In the genomic region with DNA sequence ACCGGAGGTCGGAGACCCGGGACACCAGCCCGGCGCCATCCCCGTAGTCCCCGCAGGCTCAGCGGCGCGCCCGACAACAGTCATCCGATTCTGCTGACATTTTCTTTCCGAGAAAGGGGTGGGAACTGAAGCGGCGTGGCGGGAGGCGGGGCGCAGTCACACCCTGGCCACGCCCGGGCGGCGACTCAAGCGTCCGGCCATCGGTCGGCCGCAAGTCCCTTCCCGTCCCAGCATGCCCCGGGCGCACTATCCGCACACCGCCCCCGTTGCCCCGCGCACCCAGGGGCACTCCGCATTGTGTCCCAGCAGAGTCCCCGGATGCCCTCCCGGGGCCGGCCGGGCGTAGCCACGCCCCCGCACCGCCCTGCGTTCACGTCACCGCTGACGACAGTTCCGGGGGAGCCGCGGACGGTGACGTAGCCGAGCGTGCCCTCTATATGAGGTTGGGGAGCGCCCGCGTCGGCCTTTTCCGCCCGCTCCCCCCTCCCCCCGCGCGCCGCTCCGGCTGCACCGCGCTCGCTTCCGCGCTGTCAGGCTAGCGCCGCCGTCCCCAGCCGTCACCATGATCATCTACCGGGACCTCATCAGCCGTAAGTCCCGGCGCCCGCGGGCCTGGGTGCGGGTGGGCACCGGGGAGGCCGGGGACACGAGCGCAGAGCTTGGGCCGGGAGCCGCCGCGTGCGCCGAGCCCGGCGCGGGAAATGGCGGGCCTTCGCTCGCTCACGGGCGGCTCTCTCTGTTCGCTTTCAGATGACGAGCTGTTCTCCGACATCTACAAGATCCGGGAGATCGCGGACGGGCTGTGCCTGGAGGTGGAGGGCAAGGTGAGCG, we compare ENCODE assay signal across 8 mouse cellular contexts. TPM values are rescaled to one million over a fixed set of nuclear protein-coding genes. Genes with fewer than 3 reads are reported as not detected.
DNase-seq lines count a peak whose midpoint lies in the region; ATAC-seq and TF ChIP-seq lines count a peak whose summit lies in the region.

Gene Tpt1, plus strand, starts transcription at position 227 of the 831 bp plus-strand sequence.

- H3K36me3 ChIP-seq in forebrain, embryonic 10.5 days (replicated peaks), result peaks cover 40% of the 10 kb centered on the region
- peaks cover 35% of the 10 kb centered on the region for H3K36me3 ChIP-seq in heart, embryonic 15.5 days
- H3K36me3 ChIP-seq in liver, embryonic 14.5 days (replicated peaks; ENCODE audit: control insufficient read depth, insufficient read depth, low read depth), result peaks cover 39% of the 10 kb centered on the region
- H3K36me3 ChIP-seq in neural tube, embryonic 11.5 days (ENCODE audit: control insufficient read depth, insufficient read depth, low read length), result peaks cover 14% of the 10 kb centered on the region
- H3K36me3 ChIP-seq in stomach, postnatal 0 days (ENCODE audit: control insufficient read depth, insufficient read depth, low read length), result peaks cover 22% of the 10 kb centered on the region

- H3K27ac ChIP-seq in forebrain, embryonic 10.5 days, result peak within 1 kb of the TSS; percentile 98
- H3K27ac ChIP-seq in heart, embryonic 15.5 days, result peak within 1 kb of the TSS; percentile 99
- H3K27ac ChIP-seq in liver, embryonic 14.5 days, result peak within 1 kb of the TSS; percentile 86
- peak within 1 kb of the TSS; percentile 97 for H3K27ac ChIP-seq in neural tube, embryonic 11.5 days (ENCODE audit: low read depth, low read length)
- H3K27ac ChIP-seq in stomach, postnatal 0 days (replicated peaks), result peak within 1 kb of the TSS; percentile 99

- peak within 1 kb of the TSS; percentile 98 for H3K9ac ChIP-seq in heart, embryonic 15.5 days
- peak within 1 kb of the TSS; percentile 89 for H3K9ac ChIP-seq in liver, embryonic 14.5 days (replicated peaks)
- H3K9ac ChIP-seq in neural tube, embryonic 11.5 days (ENCODE audit: low read length), result peak within 1 kb of the TSS; percentile 93
- H3K9ac ChIP-seq in stomach, postnatal 0 days (ENCODE audit: low read length), result peak within 1 kb of the TSS; percentile 98

- peak within 1 kb of the TSS; percentile 93 for H3K4me3 ChIP-seq in forebrain, embryonic 10.5 days
- H3K4me3 ChIP-seq in heart, embryonic 15.5 days, result peak within 1 kb of the TSS; percentile 93
- H3K4me3 ChIP-seq in liver, embryonic 14.5 days (ENCODE audit: insufficient read depth in 1 of 2, low read depth in 2 of 2, low read length in 2 of 2), result peak within 1 kb of the TSS; percentile 82 to 99
- peak within 1 kb of the TSS; percentile 90 for H3K4me3 ChIP-seq in neural tube, embryonic 11.5 days (ENCODE audit: low read depth, low read length)
- H3K4me3 ChIP-seq in stomach, postnatal 0 days (ENCODE audit: low read depth, low read length), result peak within 1 kb of the TSS; percentile 93

- no peaks in the 10 kb centered on the region for H3K9me3 ChIP-seq in forebrain, embryonic 10.5 days
- no peaks in the 10 kb centered on the region for H3K9me3 ChIP-seq in heart, embryonic 15.5 days (replicated peaks)
- no peaks in the 10 kb centered on the region for H3K9me3 ChIP-seq in liver, embryonic 14.5 days (ENCODE audit: control insufficient read depth, low read length)
- H3K9me3 ChIP-seq in neural tube, embryonic 11.5 days (ENCODE audit: control insufficient read depth, low read length), result no peaks in the 10 kb centered on the region
- H3K9me3 ChIP-seq in stomach, postnatal 0 days (ENCODE audit: control insufficient read depth, low read length), result no peaks in the 10 kb centered on the region

- DNase-seq in CD8-positive naive resting alpha-beta T cell, adult 2 months (ENCODE audit: low read depth in 2 of 2, low spot score in 2 of 2), result peak; percentile 99 to 100
- peak; percentile 91 for DNase-seq in c-Kit-positive CD71-negative TER-119-negative erythroid progenitor cells, embryonic 14.5 days (ENCODE audit: low read depth)
- peak; percentile 98 for DNase-seq in forebrain, embryonic 10.5 days (ENCODE audit: extremely low spot score, low spot score)
- peak; percentile 97 to 99 for DNase-seq in kidney, postnatal 25 days
- DNase-seq in liver, embryonic 14.5 days (ENCODE audit: low read depth in 3 of 3, low spot score in 3 of 3), result peak; percentile 93 to 95 (median 93)
- DNase-seq in neural tube, embryonic 11.5 days (ENCODE audit: low spot score), result peak; percentile 99
- DNase-seq in stomach, postnatal 0 days (ENCODE audit: low spot score), result peak; percentile 99

- H3K27me3 ChIP-seq in forebrain, embryonic 10.5 days (ENCODE audit: poor library complexity, severe bottlenecking), result no peaks in the 10 kb centered on the region
- H3K27me3 ChIP-seq in heart, embryonic 15.5 days, result no peaks in the 10 kb centered on the region
- no peaks in the 10 kb centered on the region for H3K27me3 ChIP-seq in liver, embryonic 14.5 days (ENCODE audit: control insufficient read depth, insufficient read depth, low read length)
- no peaks in the 10 kb centered on the region for H3K27me3 ChIP-seq in neural tube, embryonic 11.5 days (ENCODE audit: control insufficient read depth, insufficient read depth, low read length)
- no peaks in the 10 kb centered on the region for H3K27me3 ChIP-seq in stomach, postnatal 0 days (ENCODE audit: control insufficient read depth, insufficient read depth, low read length)

- TF ChIP-seq CTCF in liver, embryonic 14.5 days (IDR thresholded peaks at IDR 0.05; ENCODE audit: low read depth), result 0 out of 2 replicates have a peak, but pooled peaks have one; percentile 3
- 0 out of 2 replicates have a peak, but pooled peaks have one; percentile 30 for TF ChIP-seq CTCF in stomach, postnatal 0 days (IDR thresholded peaks at IDR 0.05; ENCODE audit: low read depth)

- ATAC-seq in heart, embryonic 15.5 days (replicated peaks; ENCODE audit: insufficient number of reproducible peaks, insufficient read depth, low FRiP score, low read depth), result peak; percentile 98
- ATAC-seq in liver, embryonic 14.5 days (ENCODE audit: insufficient read depth), result peak; percentile 92
- ATAC-seq in neural tube, embryonic 11.5 days (ENCODE audit: insufficient read depth, low FRiP score, low TSS enrichment), result peak; percentile 97
- peak; percentile 99 for ATAC-seq in stomach, postnatal 0 days (ENCODE audit: low FRiP score, low TSS enrichment)

- peak within 1 kb of the TSS; percentile 67 for H3K4me2 ChIP-seq in heart, embryonic 15.5 days
- H3K4me2 ChIP-seq in liver, embryonic 14.5 days (ENCODE audit: low read depth), result peak within 1 kb of the TSS; percentile 87
- peak within 1 kb of the TSS; percentile 77 for H3K4me2 ChIP-seq in neural tube, embryonic 11.5 days (ENCODE audit: low read depth)
- peak within 1 kb of the TSS; percentile 58 for H3K4me2 ChIP-seq in stomach, postnatal 0 days (replicated peaks; ENCODE audit: low read depth)

- H3K4me1 ChIP-seq in forebrain, embryonic 10.5 days, result peaks cover 39% of the 10 kb centered on the region
- peaks cover 29% of the 10 kb centered on the region for H3K4me1 ChIP-seq in heart, embryonic 15.5 days (replicated peaks)
- H3K4me1 ChIP-seq in liver, embryonic 14.5 days (replicated peaks; ENCODE audit: control insufficient read depth in 2 of 2, insufficient read depth in 2 of 2, low read length in 1 of 2), result peaks cover 3 to 4% of the 10 kb centered on the region in 2 experiments
- peaks cover 7% of the 10 kb centered on the region for H3K4me1 ChIP-seq in neural tube, embryonic 11.5 days (ENCODE audit: control insufficient read depth, insufficient read depth, low read length)
- H3K4me1 ChIP-seq in stomach, postnatal 0 days (replicated peaks; ENCODE audit: control insufficient read depth, insufficient read depth), result no peaks in the 10 kb centered on the region

- no peak; the same call in 1 of the 2 replicates for TF ChIP-seq EP300 in liver, embryonic 14.5 days (IDR thresholded peaks at IDR 0.05; ENCODE audit: low read depth)
- no peak for TF ChIP-seq EP300 in stomach, postnatal 0 days (optimal IDR thresholded peaks at IDR 0.05)

- under 1% methylated on average over 108 of the region's 108 CpGs for WGBS in forebrain, embryonic 10.5 days
- under 1% methylated on average over 107 of the region's 108 CpGs for WGBS in heart, embryonic 15.5 days
- WGBS in liver, embryonic 14.5 days (ENCODE audit: insufficient replicate concordance), result under 1% methylated on average over 98 of the region's 108 CpGs
- WGBS in neural tube, embryonic 11.5 days, result under 1% methylated on average over 89 of the region's 108 CpGs
- WGBS in stomach, postnatal 0 days, result under 1% methylated on average over 85 of the region's 108 CpGs

RNA-seq across cellular contexts. Expression of gene Tpt1, which starts in this region (rescaled TPM):
- polyA plus RNA-seq in forebrain, embryonic 10.5 days (2016; fragmentation: Nextera tagmentation; extraction: Ambion mirVana), result 885 and 915 TPM in 2 replicates
- 751 and 926 TPM in 2 replicates for polyA plus RNA-seq in heart, embryonic 15.5 days (2015; fragmentation: Nextera tagmentation; extraction: Ambion mirVana)
- polyA plus RNA-seq in liver, embryonic 14.5 days (2012; rRNA removed), result 857 and 1,453 TPM in 2 replicates
- 684 and 702 TPM in 2 replicates for polyA plus RNA-seq in liver, embryonic 14.5 days (2014; fragmentation: Nextera tagmentation; extraction: Ambion mirVana)
- 993 and 1,049 TPM in 2 replicates for polyA plus RNA-seq in neural tube, embryonic 11.5 days (2014; fragmentation: Nextera tagmentation; extraction: Ambion mirVana)
- polyA plus RNA-seq in stomach, postnatal 0 days (2015; fragmentation: Nextera tagmentation; extraction: Ambion mirVana), result 1,101 and 1,127 TPM in 2 replicates

Comparison
In these comparisons a context has a peak if more than half of its experiments do, and no peak if none do; other contexts are left out.
1. Peak in every context shown above with its lines: DNase-seq, ATAC-seq, H3K4me3 ChIP-seq and H3K27ac ChIP-seq.